Mouse (Mus musculus) cerebellum, adult 18-20 months (tissue): Measurements from ENCODE around the gene Foxn3.
"Not testable (repeated sequence)": the region's sequence is repeated elsewhere in the genome, so short reads cannot be mapped to it uniquely, and the experiment has no call there.

Source experiments
- DNase-seq, 2 experiments: peaks; one replicate each; pipeline ENCODE4 v3.0.0; 2021

Foxn3 gene

GRCm38 (mm10) chr12:99209801-99210200 is 353.6 kb downstream of the Foxn3 start:
- peak in 1 of 2 experiments; percentile 54 for DNase-seq

GRCm38 (mm10) chr12:99208251-99208650 is 355.1 kb downstream of the Foxn3 start:
- DNase-seq: no peak

DNA sequence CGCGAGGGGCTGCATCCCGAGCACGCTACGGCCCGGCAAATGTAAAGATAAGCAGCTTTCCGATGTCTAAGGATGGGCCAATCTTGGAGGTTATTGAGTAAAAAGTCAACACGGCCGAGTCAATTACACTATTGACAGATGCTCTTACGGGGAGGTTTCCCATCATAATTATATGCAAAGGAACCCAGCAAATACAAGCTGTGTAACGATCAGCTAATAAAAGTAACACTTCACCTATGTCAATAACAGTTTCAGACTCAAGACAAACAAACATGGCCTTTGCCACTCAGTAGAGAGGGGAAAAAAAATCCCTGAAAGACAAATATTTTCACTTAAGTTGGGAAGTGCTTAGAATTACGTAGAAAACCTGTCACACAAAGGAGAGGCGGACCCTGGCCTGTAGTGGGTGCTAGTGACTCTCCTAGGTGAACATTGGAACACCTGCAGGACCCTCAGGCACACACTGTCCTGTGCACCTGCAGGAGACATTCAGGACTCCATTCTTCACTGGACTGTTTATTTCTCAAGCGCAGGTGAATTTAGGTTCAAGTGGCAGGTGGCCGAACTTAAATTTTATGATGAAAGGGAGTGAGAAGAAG is 356.3 kb downstream of the Foxn3 start:
- DNase-seq: no peak

DNA sequence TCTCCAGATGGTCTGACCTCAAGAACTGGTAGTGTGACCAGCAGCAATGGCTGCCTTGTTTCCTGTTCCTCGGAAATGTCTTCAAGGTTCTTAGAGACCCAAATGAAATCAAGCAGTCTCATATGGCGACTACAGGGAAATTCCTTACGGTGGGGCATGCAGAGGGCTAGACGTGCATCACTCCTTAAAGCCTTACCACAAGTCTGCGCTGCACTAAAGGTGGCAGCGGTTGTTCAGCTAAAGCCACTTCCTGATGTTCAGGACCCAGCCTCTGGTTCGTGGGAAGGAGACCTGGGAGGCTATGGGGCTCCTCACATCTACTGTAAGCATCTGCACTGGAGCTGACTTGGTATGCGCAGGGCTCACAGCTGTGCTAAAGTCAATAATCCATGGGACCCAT is 357.6 kb downstream of the Foxn3 start:
- DNase-seq: no peak

DNA sequence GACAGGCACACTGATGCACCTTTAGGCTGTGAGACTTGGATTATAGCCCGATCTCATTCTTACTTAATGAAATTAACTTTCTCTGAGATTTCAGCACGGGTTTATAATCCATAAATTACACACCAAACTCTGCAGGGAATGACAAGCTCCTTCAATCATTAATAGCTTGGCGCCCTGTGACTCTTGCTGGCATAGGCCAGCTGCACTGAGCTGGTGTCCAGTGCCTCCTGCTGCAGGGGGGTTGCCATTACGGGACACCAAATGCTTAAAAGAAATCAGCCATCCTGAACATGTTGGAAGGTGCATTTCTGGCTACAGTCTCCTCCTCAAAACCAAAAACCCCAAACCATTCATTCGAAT is 364.3 kb downstream of the Foxn3 start:
- DNase-seq: peak; percentile 54

GRCm38 (mm10) chr12:99198428-99199123 is 364.8 kb downstream of the Foxn3 start:
- DNase-seq: no peak

- no peak for DNase-seq
Measured at GRCm38 (mm10) chr12:99197031-99197430, 366.4 kb downstream of the Foxn3 start.

DNA sequence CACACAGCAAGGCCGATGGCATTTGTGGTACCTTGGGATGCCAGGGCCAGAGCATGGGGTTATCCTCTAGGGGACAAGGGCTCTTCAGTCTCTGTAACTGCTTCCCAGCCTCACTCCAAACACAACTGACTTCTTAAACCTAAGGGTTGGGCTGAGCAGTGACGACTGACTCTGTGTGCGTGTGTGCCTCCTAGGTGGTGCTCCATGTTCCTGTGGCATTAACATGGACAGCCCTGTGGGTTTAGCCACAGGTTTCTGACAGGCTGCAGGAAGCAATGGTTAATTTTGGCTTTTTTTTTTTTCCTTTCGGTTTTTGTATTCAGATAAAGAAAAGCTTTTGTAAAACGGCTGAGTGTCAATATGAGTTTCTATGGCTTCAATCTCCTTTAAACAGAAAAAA is 367.7 kb downstream of the Foxn3 start:
- DNase-seq: no peak

- not testable (repeated sequence) for DNase-seq
Measured at GRCm38 (mm10) chr12:99194120-99194519, 369.3 kb downstream of the Foxn3 start.

GRCm38 (mm10) chr12:99187671-99188070 is 375.7 kb downstream of the Foxn3 start:
- no peak for DNase-seq

DNA sequence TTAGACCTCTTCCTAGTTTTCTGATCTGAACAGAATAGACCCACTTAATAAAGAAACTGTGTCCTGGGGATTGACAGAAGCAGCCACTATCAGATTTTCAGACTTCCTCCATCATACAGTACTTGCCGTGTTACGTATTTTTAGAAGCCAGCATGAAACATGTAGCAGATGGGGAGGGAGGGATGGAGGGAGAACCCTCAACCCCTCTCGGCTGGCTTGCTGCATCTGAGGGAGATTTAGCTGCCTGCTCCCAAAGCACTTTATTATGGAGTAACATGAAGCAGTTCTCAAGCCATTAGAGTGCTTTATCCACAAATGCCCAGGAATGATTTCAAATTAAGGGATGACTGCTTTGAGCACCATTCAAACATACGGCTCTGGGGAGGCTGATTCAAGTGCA is 377.1 kb downstream of the Foxn3 start:
- DNase-seq: peak in 1 of 2 experiments; percentile 39

- DNase-seq: no peak
Measured at GRCm38 (mm10) chr12:99183261-99183792, 380.1 kb downstream of the Foxn3 start.

DNA sequence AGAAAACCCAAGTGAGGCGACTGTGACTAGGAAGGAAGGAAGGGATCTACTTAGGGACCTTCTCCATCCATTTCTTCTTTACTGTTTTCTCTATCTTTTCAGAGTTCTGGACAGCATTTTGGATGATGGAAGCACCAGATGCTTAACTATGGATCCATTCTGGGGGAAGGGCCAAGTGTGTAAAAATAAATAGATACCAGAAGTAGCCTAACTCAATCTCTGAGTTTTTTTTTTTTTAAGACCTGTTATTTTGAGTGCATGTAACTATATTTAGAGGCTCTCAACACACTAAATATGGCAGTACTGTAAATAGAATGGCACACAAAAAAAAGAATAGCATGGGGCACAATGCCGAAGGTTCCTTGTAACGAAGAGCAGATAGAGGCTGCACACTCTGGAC is 381.0 kb downstream of the Foxn3 start:
- DNase-seq: no peak

DNA sequence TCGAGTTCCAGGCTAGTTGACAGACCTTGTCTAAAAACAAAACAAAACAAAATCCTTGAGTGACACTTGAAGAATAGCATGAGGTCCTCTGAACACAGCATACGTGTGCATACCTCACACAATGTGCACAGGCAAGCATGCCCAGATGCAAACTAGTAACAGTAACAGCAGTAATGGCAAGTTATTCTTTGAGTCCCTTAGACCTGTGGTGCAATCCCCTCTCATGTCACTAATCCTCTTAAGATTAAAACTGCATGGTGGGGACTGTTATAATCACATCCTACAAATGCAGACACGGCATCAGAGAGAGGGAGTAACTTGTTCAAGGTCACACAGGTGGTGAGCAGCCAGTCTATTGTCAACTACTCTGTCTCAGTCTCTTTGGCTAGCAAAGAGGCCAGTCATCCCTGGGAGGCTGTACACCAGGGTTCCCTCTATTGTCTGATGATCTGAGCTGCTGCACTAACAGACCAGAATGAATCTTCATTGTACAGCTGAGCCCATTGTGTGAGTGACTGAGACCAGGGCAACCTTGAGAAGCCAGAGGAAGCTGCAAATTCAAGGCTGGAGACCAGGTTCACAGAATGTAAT is 383.1 kb downstream of the Foxn3 start:
- DNase-seq: no peak

DNA sequence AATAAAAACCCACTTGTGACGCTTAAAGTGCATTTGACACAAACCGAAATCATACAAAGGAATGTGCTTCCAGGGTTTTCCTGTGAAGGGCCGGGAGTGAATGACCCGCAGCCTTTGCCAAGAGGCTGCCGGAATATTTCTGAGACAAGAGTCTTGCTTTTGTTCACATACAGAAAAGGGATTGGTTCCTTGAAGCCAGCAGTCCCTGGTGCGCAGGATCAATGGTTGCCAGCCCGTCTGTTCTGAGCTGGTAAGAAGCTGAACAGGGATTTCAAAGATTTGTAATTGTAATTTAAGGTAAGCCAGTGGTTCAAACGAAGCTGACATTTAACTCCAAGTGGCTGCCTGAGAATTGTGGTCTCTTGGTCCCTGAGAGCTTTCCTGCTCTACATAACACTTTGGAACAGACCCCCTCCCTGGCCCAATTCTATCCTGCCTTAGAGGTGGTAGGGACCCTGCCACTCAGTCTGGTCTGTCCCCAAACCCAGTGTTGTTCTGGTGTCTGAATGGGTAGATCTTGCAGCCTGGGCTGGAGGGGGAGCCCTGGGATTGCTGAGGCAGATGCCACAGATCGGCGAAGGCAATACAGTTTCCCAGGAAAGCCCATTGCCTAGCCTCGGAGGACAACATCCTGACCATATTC is 388.3 kb downstream of the Foxn3 start:
- no peak for DNase-seq

- DNase-seq: no peak
Measured at GRCm38 (mm10) chr12:99172170-99172569, 391.2 kb downstream of the Foxn3 start.

- DNase-seq: no peak
Measured at GRCm38 (mm10) chr12:99169925-99170324, 393.5 kb downstream of the Foxn3 start.

GRCm38 (mm10) chr12:99166091-99166490 is 397.3 kb downstream of the Foxn3 start:
- no peak for DNase-seq

DNA sequence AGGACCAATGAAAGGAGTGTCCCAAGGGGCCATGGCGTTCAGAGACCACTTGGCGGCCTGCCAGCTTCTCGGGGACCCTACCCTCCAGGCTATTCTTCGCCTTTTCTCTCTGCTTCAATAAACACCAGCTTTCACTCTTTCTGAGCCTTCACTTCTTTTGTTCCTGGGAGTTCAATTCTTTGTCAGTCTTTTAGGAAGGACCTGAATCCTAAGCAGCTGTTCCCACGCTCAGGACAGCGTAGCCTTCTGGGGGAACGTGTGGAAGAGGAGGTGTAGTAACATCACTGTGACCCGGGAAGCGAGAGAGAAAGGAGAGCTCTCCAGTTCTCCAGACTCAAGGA is 400.1 kb downstream of the Foxn3 start:
- DNase-seq: no peak

GRCm38 (mm10) chr12:99162639-99163341 is 400.6 kb downstream of the Foxn3 start:
- no peak for DNase-seq

GRCm38 (mm10) chr12:99162188-99162587 is 401.2 kb downstream of the Foxn3 start:
- DNase-seq: no peak

GRCm38 (mm10) chr12:99160061-99160460 is 403.3 kb downstream of the Foxn3 start:
- DNase-seq: peak; percentile 29 to 40

DNA sequence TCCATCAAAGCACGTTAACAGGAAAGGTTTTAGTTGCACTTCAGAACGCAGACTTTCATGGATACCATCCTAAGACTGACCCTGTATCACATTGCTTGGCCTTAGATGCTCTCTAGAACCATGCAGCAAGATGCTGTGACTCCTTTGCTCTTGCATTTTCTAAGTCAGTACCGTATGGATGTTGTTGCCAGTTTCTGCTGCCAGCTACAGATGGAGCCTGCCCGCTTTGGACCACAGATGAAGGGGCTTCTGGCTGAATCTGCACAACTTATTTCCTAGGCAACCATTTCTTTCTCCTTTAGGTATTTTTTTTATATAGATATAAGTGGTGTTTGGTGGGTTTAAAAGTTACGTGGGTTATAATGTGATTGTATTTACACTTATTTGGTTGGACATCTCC is 407.5 kb downstream of the Foxn3 start:
- DNase-seq: no peak
